Mouse (Mus musculus) frontal cortex, adult (tissue): Measurements from ENCODE around the gene Mpi.

Experiments
- ATAC-seq: cut with Nextera tagmentation; 2 replicates; pipeline ENCODE4 v1.9.2; 2017; ENCODE audit warnings: mild to moderate bottlenecking, moderate library complexity, mixed read lengths; ENCODE audit not compliant: low TSS enrichment

Mpi gene

DNA sequence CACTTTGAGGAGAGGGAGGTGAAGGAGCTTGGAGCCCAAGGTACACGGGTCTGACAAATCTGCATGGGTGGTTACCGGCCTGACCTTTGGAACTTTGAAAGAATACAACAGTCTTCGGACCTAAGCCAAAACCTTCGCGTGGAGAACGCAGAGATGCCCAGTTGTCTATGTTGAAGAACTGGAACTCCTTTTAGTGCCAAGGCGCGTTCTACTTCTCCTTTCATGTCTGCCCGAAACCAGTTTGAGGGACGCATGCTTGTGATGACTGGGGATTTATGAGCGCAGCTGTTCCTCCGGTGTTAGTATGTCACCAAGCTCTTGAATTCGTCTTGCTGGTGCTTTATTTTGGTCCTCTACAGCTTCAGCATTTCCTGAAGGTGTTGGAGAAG is 9.1 kb upstream of the Mpi start:
- no peak for ATAC-seq

GRCm38 (mm10) chr9:57560861-57561710 is 8.5 kb upstream of the Mpi start, which contains the start of gene Scamp2:
Scamp2 (plus strand) TSS chr9:57560943.
- peak; percentile 95 for ATAC-seq

GRCm38 (mm10) chr9:57560263-57560662 is 7.7 kb upstream of the Mpi start:
- ATAC-seq: peak; percentile 13; the same call in 1 of the 2 replicates

- ATAC-seq: no peak
Measured at GRCm38 (mm10) chr9:57559568-57559967, 7.0 kb upstream of the Mpi start.

DNA sequence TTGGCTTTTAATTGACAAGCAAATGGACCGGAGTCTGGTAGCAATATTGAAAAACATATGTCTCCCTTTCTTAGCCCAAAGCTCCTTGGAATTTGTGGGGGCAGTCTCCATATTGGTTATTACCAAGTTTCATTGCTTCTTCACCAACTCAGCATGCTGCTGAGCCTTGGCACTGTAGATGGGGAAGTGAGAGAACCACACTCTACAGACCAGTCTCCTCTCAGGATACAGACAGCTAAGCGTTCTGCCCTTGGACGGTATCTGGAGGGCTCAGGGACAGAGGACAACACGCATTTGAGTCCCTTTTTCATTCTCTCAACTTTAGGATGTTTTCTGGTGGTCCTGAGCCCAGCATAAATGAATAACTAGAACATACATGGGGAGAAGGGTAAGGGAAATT is 6.1 kb upstream of the Mpi start:
- ATAC-seq: no peak

DNA sequence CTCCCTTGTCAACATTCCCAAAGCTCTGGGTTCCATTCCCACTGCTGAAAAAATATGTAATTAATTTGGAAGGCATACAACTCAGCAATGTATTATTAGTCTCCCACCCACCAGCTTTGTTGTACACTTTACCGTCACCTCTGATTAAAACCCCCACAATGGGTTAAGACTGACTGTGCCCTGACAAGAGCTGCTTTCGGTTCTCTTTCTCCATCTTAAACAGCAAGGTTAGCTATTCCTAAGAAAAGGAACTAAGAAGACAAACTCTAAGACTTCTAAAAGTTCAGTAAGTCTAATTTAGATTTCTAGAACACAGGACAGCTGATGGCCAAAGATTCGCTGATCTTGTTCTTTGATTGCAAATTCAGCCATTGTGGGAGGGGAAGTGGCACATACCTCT is 4.7 kb upstream of the Mpi start:
- ATAC-seq: no peak

GRCm38 (mm10) chr9:57554753-57555152 is 2.2 kb upstream of the Mpi start:
- no peak for ATAC-seq

GRCm38 (mm10) chr9:57553119-57553518 is 556 bp upstream of the Mpi start:
- no peak for ATAC-seq

DNA sequence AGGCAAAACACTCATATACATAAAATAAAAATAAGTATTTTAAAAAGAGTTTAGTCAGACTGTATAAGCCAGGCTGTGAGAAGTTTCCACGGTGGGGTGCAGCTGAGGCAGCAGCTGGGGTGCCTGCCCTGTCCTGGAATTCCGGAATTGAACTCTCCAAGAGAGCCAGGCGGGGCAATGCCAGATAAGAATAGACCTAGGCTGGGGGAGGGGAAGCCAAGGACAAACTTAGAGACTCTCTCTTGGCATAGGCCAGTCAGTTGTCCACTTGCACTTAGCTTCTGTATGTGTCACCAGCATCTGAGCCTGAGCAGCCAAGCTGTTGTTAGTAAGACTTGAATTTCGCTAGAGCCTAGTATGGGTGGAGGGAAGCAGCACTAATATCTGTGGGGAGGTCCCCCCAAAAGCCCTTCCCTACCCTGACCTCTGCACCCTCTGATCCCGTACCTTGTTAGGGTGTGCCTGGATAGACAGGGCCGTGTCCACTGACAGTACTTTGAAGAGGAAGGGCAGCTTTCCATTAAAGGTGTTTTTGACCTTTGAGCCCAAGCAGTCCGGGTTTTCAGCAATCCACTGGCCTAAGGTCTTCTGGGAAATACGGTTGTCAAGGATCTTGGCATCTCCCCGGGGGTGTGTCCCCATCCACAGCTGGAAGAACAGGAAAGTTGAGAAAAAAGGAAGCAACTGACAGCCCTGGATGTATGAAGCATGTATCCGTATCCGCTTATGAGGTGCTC is 2.3 kb downstream of the Mpi start:
- ATAC-seq: no peak

GRCm38 (mm10) chr9:57549186-57549585 is 3.4 kb downstream of the Mpi start:
- no peak for ATAC-seq

GRCm38 (mm10) chr9:57547869-57548268 is 4.7 kb downstream of the Mpi start:
- ATAC-seq: no peak

- ATAC-seq: no peak
Measured at GRCm38 (mm10) chr9:57547287-57547686, 5.3 kb downstream of the Mpi start.

- peak; percentile 36; the same call in 1 of the 2 replicates for ATAC-seq
Measured at GRCm38 (mm10) chr9:57543951-57544350, 8.6 kb downstream of the Mpi start.

DNA sequence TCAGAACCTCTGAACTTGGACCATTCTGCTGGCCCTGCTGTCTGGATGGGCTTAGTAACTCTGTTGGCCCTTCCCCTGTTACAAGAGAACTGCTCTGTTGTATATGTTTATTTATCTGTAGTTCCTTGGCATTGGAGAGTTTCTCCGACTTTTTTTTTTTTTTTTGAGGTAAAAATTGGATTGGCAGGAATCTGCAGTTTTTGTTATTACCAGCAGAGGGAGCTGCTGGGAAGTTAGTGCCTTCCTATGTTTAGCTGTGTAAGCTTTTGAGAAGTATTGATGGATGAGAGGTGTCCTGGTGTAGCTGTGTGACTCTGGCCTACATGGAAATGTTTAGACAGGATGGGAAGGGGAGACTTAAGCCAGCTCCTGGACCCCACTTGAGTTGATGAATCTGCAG is 11.3 kb downstream of the Mpi start:
- no peak for ATAC-seq

DNA sequence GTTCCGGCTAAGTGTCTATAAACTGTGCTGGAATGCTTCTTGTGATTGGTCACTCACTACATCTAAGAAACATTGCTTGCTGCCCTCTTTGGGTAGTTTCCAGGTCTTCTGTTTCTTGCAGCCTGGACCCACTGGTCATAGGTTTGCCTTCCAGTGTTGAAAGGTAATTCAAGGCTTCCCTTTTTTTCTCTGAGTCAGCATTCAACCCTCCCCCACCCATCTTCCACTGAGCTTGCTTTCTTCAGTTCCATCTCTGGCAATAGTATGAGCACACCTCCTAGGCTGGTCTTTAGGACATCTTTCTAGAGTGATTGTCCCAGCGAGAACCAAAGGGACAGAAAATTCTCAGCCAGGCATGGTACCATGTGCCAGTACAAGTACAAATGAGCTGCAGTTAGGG is 13.0 kb downstream of the Mpi start:
- no peak for ATAC-seq

DNA sequence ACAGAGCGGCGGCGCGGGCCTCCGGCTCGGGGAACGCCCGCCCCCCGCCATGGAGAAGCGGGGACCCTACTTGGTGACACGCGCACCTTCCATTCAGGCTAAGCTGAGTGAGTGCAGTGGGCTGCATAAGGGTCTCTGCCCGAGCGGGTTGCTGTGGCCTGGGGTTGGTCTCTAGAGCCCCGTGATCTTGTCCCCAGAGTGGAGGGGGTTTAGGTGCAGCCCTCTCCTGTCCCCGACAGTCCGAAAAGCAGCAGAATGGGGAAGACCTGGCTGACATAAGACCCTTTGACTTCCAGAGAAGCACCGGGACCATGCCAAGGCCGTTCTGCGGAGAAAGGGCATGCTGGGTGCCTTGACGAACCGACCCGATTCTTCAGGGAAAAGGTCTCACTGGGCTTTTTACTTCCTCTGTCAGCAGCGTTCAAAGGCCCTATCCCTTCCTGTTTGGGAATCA is 14.8 kb downstream of the Mpi start:
- peak; percentile 35 for ATAC-seq

- ATAC-seq: peak; percentile 89
Measured at GRCm38 (mm10) chr9:57537044-57537727, 15.4 kb downstream of the Mpi start, which contains the start of gene Fam219b. Fam219b (plus strand) TSS chr9:57537528.

DNA sequence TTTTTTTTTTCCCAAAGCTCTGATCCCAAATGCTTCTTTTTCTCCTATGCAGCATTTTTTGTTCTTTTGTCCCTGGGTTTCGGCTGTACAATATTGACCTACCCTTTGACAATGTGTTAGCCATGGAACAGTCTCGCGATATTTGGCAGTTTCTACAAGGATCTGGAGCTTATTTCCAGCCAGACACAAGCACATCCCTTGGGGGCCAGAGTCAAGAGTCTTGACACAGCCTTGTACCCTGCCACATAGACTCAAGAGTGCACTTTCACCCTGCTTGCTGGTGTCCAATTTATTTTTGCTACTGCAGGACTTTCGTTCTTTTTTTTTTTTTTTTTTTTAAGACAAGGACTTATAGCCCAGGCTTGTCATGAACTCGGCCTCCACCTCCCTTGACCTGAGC is 16.2 kb downstream of the Mpi start:
- no peak for ATAC-seq

GRCm38 (mm10) chr9:57531946-57532345 is 20.6 kb downstream of the Mpi start:
- ATAC-seq: no peak

DNA sequence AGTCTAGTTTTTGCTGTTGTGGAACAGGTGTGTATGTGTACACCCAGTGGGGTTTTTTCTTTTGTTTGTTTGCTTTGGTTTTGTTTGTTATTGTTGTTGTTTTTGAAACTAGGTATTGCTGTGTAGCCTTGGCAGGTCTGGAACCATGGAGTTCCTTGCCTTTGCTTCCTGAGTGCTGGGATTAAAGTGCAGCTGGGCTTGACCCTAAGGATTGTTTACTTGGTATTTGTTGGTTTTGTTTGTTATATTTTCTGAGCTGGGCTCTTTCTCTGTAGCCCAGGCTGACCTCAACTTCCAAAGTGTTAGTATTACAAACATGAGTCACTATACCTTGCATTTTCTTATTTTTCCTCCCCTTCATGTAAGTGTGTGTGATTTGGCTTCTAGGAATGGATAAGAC is 26.1 kb downstream of the Mpi start:
- no peak for ATAC-seq

DNA sequence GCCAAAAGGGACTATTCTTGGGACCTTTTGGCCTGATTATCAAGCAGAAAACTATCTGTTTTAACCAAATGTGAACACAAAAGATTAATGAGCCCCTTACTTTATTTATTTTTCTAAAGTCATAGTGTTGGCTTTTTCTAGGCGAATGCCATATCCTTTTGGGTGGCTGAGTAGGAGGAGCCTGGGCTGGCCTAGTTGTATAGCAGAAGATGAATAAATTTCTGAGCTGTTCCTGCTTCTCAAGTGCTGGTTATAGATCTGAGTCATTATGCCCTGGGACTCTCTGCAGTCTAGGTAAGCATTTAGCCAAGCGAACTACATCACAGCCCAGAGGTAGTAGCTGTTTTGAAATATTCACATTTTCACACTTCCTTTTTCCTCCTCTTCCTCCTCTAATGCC is 27.0 kb downstream of the Mpi start:
- peak; percentile 76 for ATAC-seq

DNA sequence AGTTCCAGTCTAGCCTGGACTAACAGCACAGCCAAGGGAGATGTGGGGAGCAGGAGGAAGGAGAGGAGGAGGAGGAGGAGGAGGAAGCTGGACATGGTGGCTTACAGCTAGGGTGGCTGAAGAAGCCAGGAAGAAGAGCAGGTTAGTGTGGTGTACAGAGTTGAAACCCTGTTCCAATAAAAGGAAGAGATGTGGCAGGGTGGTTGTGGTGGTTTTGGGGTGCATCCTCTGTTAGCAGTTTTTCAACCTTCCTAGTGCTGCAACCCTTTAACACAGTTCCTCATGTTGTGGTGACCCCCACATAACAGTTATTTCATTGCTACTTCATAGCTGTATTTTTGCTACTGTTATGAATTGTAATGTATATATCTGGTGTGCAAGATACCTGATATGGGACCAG is 28.1 kb downstream of the Mpi start:
- ATAC-seq: no peak
